15 mouse cellular contexts compared by ENCODE assay signal in the genomic region with DNA sequence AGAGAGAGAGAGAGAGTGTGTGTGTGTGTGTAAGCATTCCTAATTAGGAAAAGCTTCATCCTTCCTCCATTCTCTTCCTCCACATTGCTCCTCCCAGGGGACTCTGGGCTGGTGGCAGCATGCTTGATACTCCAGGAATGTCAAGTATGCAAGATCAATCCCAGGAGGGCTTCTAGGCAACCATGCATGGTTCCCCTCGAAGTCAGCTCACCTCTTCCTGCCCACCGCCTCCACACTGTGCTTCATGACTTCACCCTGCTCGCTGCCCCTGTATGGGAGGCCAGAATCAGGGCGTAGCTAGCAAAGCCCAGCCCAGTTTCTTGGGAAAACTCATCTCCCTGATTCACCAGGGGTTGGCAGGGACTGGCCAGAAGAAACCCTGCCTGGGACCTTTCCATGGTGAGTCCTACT. TPM values are rescaled to one million over a fixed set of nuclear protein-coding genes. Genes with fewer than 3 reads are reported as not detected.
DNase-seq lines count a peak whose midpoint lies in the region; ATAC-seq lines count a peak whose summit lies in the region.
"Had no signal": no experiment of that assay in that cellular context is flagged by ENCODE, and none has a peak within 500 bp of the region (broad histone marks: within the 10 kb centered on the region; RNA-seq: fewer than 3 reads in every experiment).

No protein-coding gene starts in this region.

- no peak overlapping the region for H3K27ac ChIP-seq in limb, embryonic 12.5 days
- H3K27ac ChIP-seq: heart, embryonic 15.5 days; limb, embryonic 13.5 days; midbrain, embryonic 15.5 days had no signal

- no peak overlapping the region for H3K4me3 ChIP-seq in limb, embryonic 12.5 days (replicated peaks)
- H3K4me3 ChIP-seq: heart, embryonic 15.5 days; limb, embryonic 13.5 days; midbrain, embryonic 15.5 days had no signal

- ATAC-seq in limb, embryonic 12.5 days (ENCODE audit: insufficient number of reproducible peaks, insufficient read depth, low FRiP score, low TSS enrichment, low read depth): peak; percentile 47; the same call in 1 of the 2 replicates
- ATAC-seq: midbrain, embryonic 15.5 days had no signal

- no peak overlapping the region for H3K4me2 ChIP-seq in limb, embryonic 12.5 days
- H3K4me2 ChIP-seq: heart, embryonic 15.5 days; limb, embryonic 13.5 days; midbrain, embryonic 15.5 days had no signal

- DNase-seq in kidney, postnatal 10 days: peak; percentile 49
- DNase-seq in kidney, postnatal 14 days: no peak
- DNase-seq in Muller cell, postnatal 12 days (ENCODE audit: inconsistent ontology term): peak; percentile 85
- DNase-seq in adipocyte (ENCODE audit: low spot score): peak; percentile 33
- no peak for DNase-seq in urinary bladder, adult 2 months (ENCODE audit: low spot score)
- DNase-seq in c-Kit-positive CD71-positive TER-119-positive erythroid progenitor cells, embryonic 14.5 days (ENCODE audit: low spot score): no peak
- DNase-seq: cerebellum, adult 9-11 months; lung, postnatal 10 days; right cerebral cortex, postnatal 14 days had no signal

- peaks cover 15% of the 10 kb centered on the region for H3K4me1 ChIP-seq in limb, embryonic 12.5 days (replicated peaks)
- H3K4me1 ChIP-seq: midbrain, embryonic 15.5 days had no signal

- no peaks in the 10 kb centered on the region for H3K36me3 ChIP-seq in limb, embryonic 12.5 days
- H3K36me3 ChIP-seq: heart, embryonic 15.5 days; limb, embryonic 13.5 days; midbrain, embryonic 15.5 days had no signal

- H3K9me3 ChIP-seq in limb, embryonic 12.5 days: no peaks in the 10 kb centered on the region; the same call in 1 of the 2 replicates
- H3K9me3 ChIP-seq: heart, embryonic 15.5 days; limb, embryonic 13.5 days; midbrain, embryonic 15.5 days had no signal

- H3K27me3 ChIP-seq in limb, embryonic 12.5 days: peaks cover 3% of the 10 kb centered on the region; the same call in 1 of the 2 replicates
- H3K27me3 ChIP-seq: heart, embryonic 15.5 days; limb, embryonic 13.5 days; midbrain, embryonic 15.5 days had no signal

- no peak overlapping the region for H3K9ac ChIP-seq in limb, embryonic 12.5 days (replicated peaks)
- H3K9ac ChIP-seq: heart, embryonic 15.5 days; limb, embryonic 13.5 days; midbrain, embryonic 15.5 days had no signal

- WGBS in limb, embryonic 12.5 days: 47% methylated on average over 4 of the region's 4 CpGs

RNA-seq across cellular contexts. Expression of a gene that starts 15.0 kb away (rescaled TPM):
- polyA plus RNA-seq in limb, embryonic 12.5 days (2016; fragmentation: Nextera tagmentation; extraction: Ambion mirVana): 0.18 TPM in 1 of 2 replicates, not detected in the other
- 0.10 and 0.14 TPM in 2 replicates for polyA plus RNA-seq in urinary bladder, adult 2 months (2012; rRNA removed)
- polyA plus RNA-seq: midbrain, embryonic 15.5 days; neural tube, embryonic 14.5 days had no signal

RNA-seq across cellular contexts. Expression of a gene that starts 42.4 kb away (rescaled TPM):
- not detected in 2 replicates for polyA plus RNA-seq in limb, embryonic 12.5 days (2016; fragmentation: Nextera tagmentation; extraction: Ambion mirVana)
- 0.03 TPM in 1 of 2 replicates, not detected in the other for polyA plus RNA-seq in urinary bladder, adult 2 months (2012; rRNA removed)
- polyA plus RNA-seq: heart, embryonic 15.5 days; limb, embryonic 13.5 days; midbrain, embryonic 15.5 days; neural tube, embryonic 14.5 days; testis, adult 2 months had no signal

Comparison
In these comparisons a context has a peak if more than half of its experiments do, and no peak if none do; other contexts are left out.
1. DNase-seq: peak in kidney, postnatal 10 days (single experiment), Muller cell, postnatal 12 days (single experiment) and adipocyte (single experiment); none in kidney, postnatal 14 days (single experiment), urinary bladder, adult 2 months (single experiment) and c-Kit-positive CD71-positive TER-119-positive erythroid progenitor cells, embryonic 14.5 days (single experiment).